ENCODE assay signal across 8 mouse cellular contexts in the genomic region with DNA sequence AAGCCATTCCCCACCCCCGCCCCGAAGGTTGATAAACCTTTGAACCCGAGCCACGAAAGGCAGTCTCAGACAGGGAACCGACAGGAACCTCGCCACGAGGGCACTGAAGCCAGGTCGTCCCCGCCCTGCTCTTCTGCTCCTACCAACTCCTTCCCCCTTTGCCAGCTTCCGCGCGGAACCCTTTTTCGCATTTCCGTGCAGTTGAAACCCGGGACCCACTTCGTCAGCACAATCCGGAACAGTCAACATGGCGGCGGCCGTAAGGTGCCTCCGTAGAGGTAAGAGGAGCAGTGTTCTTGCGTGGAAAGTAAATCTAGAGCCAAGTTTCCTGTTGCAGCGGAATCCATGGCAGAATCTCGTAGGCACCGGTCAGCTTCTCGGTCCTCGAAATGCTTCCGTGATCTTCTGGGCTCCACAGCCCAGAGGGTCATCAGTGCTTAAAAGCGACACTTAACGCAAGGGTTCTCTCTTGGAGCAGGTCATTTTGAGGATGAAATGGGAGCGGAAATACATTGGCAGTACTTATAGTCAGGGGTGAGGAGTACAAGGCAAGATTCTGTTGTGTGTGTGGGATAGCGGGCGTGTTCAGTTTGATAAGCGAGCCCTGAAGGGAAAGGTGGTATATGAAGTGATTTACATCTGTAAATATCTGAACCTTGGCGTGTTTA. TPM values are rescaled to one million over a fixed set of nuclear protein-coding genes. Genes with fewer than 3 reads are reported as not detected.
DNase-seq lines count a peak whose midpoint lies in the region; ATAC-seq and TF ChIP-seq lines count a peak whose summit lies in the region.

No protein-coding gene starts in this region.

- H3K36me3 ChIP-seq in megakaryocyte, embryonic 14.5 days (replicated peaks; ENCODE audit: low read length) = peaks cover 15% of the 10 kb centered on the region

- H3K4me3 ChIP-seq in cortical plate, adult 2 months (ENCODE audit: insufficient read depth, low read length) = peak overlapping the region; percentile 60
- H3K4me3 ChIP-seq in megakaryocyte, embryonic 14.5 days (replicated peaks) = peak overlapping the region; percentile 97

- no peak for TF ChIP-seq CTCF in cortical plate, adult 2 months (IDR thresholded peaks at IDR 0.05; ENCODE audit: extremely low read depth, insufficient read depth, low read length)

- peaks cover 2% of the 10 kb centered on the region for H3K4me1 ChIP-seq in cortical plate, adult 2 months (ENCODE audit: control insufficient read depth, insufficient read depth, low read length)
- peaks cover 19% of the 10 kb centered on the region for H3K4me1 ChIP-seq in megakaryocyte, embryonic 14.5 days

- peak; percentile 88 for ATAC-seq in activated CD4-positive, CD25-positive, alpha-beta regulatory T cell, adult 4 months

- peak; percentile 94 for TF ChIP-seq POLR2A in cortical plate, adult 2 months (IDR thresholded peaks at IDR 0.05; ENCODE audit: extremely low read depth, insufficient read depth, low read length)

- DNase-seq in gastrocnemius, adult 8-10 months (ENCODE audit: low spot score in 2 of 2) = peak; percentile 87 to 89
- peak; percentile 83 for DNase-seq in hindlimb bud, embryonic 11.5 days (ENCODE audit: extremely low spot score, low read depth, low spot score)
- DNase-seq in left cerebral cortex, adult 8-10 months (ENCODE audit: low spot score in 2 of 2) = peak; percentile 82 to 93
- DNase-seq in right cerebral cortex, postnatal 10 days (ENCODE audit: low spot score in 2 of 2) = peak; percentile 94 to 96
- DNase-seq in urinary bladder, postnatal 25 days (ENCODE audit: low spot score) = peak; percentile 86

- H3K9me3 ChIP-seq in megakaryocyte, embryonic 14.5 days = no peaks in the 10 kb centered on the region

- no peaks in the 10 kb centered on the region for H3K27me3 ChIP-seq in megakaryocyte, embryonic 14.5 days (replicated peaks)

- no peak overlapping the region for H3K27ac ChIP-seq in cortical plate, adult 2 months (ENCODE audit: insufficient read depth, low read length)

RNA-seq across cellular contexts. Expression of gene Mrpl1, which starts 0.8 kb away (rescaled TPM):
- 10 to 100 TPM; 17.4 to 20.5 TPM for polyA plus RNA-seq in activated CD4-positive, CD25-positive, alpha-beta regulatory T cell, adult 4 months (2017; shearing (Covaris generic))
- 9.0 and 9.1 TPM in 2 replicates for polyA plus RNA-seq in cortical plate, adult 2 months (2012; rRNA removed)
- total RNA-seq in gastrocnemius, adult 8-10 months (2022) = 10 to 100 TPM; 21.1 to 25.7 (median 22.2) TPM
- total RNA-seq in left cerebral cortex, adult 8-10 months (2022) = 10 to 100 TPM; 13.4 to 16.1 (median 15.8) TPM
- 1.1 TPM in 1 of 2 replicates, not detected in the other for polyA plus RNA-seq in megakaryocyte, embryonic 14.5 days (2012; ENCODE audit: insufficient read depth, low replicate concordance)

RNA-seq across cellular contexts. Expression of gene Cnot6l, which starts 46.1 kb away (rescaled TPM):
- polyA plus RNA-seq in activated CD4-positive, CD25-positive, alpha-beta regulatory T cell, adult 4 months (2017; shearing (Covaris generic)) = 10 to 100 TPM; 77.2 to 84.4 TPM
- polyA plus RNA-seq in cortical plate, adult 2 months (2012; rRNA removed) = 14.0 and 14.8 TPM in 2 replicates
- total RNA-seq in gastrocnemius, adult 8-10 months (2022) = 10 to 100 TPM; 22.9 to 31.7 (median 27.7) TPM
- total RNA-seq in left cerebral cortex, adult 8-10 months (2022) = 10 to 100 TPM; 69.8 to 80.3 (median 75.0) TPM
- 0.35 and 1.6 TPM in 2 replicates for polyA plus RNA-seq in megakaryocyte, embryonic 14.5 days (2012; ENCODE audit: insufficient read depth, low replicate concordance)
